Mouse (Mus musculus) MEL (cell line): ENCODE measurements around the gene Fhl3. TPM values are rescaled to one million over a fixed set of nuclear protein-coding genes. Genes with fewer than 3 reads are reported as not detected.

ENCODE experiments used
- DNase-seq: peaks from one replicate; pipeline ENCODE4 v3.0.0; 2011; ENCODE audit warnings: low read depth, low spot score
- H3K27ac ChIP-seq: 2 replicates; pipeline ENCODE4 v1.5.1; 2012; ENCODE audit warnings: low read depth, mild to moderate bottlenecking, control low read depth, low read length, moderate library complexity; ENCODE audit not compliant: control insufficient read depth
- H3K27me3 ChIP-seq, 2 experiments: fragments of 150-350 bp in 1 of 2; sonication (generic) in 1 of 2; 2 replicates each; pipeline ENCODE4 v1.6.1; 2012; ENCODE audit warnings: low read length in 2 of 2, mild to moderate bottlenecking in 2 of 2, improper control_type of control experiment in 1 of 2, moderate library complexity in 1 of 2; ENCODE audit not compliant: insufficient read depth in 2 of 2, control insufficient read depth in 1 of 2
- H3K36me3 ChIP-seq, 2 experiments: 2 replicates each; pipeline ENCODE4 v1.6.1; 2012 to 2014; ENCODE audit warnings: low read length in 2 of 2, improper control_type of control experiment in 1 of 2, inconsistent platforms in 1 of 2, mild to moderate bottlenecking in 1 of 2; ENCODE audit not compliant: insufficient read depth in 2 of 2, control insufficient read depth in 1 of 2
- H3K4me1 ChIP-seq, 2 experiments: fragments of 150-350 bp in 1 of 2; sonication (generic) in 1 of 2; 2 replicates each; pipeline ENCODE4 v1.6.1; 2012; ENCODE audit warnings: low read length in 2 of 2, improper control_type of control experiment in 1 of 2, mild to moderate bottlenecking in 1 of 2; ENCODE audit not compliant: insufficient read depth in 2 of 2, control insufficient read depth in 1 of 2
- H3K4me3 ChIP-seq, 2 experiments: fragments of 150-350 bp in 1 of 2; sonication (generic) in 1 of 2; 2 replicates each; pipeline ENCODE4 v1.5.1; 2012; ENCODE audit warnings: low read depth in 2 of 2, low read length in 2 of 2, mild to moderate bottlenecking in 2 of 2, moderate library complexity in 2 of 2, control low read depth in 1 of 2, improper control_type of control experiment in 1 of 2; ENCODE audit not compliant: control insufficient read depth in 1 of 2, insufficient read depth in 1 of 2
- H3K79me2 ChIP-seq: 2 replicates; pipeline ENCODE4 v1.6.1; 2012; ENCODE audit warnings: mild to moderate bottlenecking, low read length, moderate library complexity; ENCODE audit not compliant: control insufficient read depth, poor library complexity, insufficient read depth
- H3K9ac ChIP-seq: 2 replicates; pipeline ENCODE4 v1.6.1; 2012; ENCODE audit warnings: low read depth, mild to moderate bottlenecking, control low read depth, low read length, moderate library complexity; ENCODE audit not compliant: control insufficient read depth, poor library complexity, severe bottlenecking
- H3K9me3 ChIP-seq: fragments of 150-350 bp; sonication (generic); replicated peaks from 2 replicates; pipeline ENCODE4 v1.6.1; 2012; ENCODE audit warnings: mild to moderate bottlenecking, low read length, improper control_type of control experiment, moderate library complexity; ENCODE audit not compliant: insufficient read depth
- CHD2 ChIP-seq: IDR thresholded peaks from 2 replicates; pipeline ENCODE4 v1.6.1; 2011; ENCODE audit warnings: low read length, improper control_type of control experiment
- CTCF ChIP-seq, 3 experiments: IDR thresholded peaks in 2 of 3; conservative IDR thresholded peaks in 1 of 3; 2 replicates each; pipeline ENCODE4 v1.5.1; 2011 to 2012; ENCODE audit warnings: low read length in 3 of 3, low read depth in 2 of 3, mild to moderate bottlenecking in 2 of 3, improper control_type of control experiment in 1 of 3, inconsistent platforms in 1 of 3, mixed read lengths in 1 of 3, moderate library complexity in 1 of 3; ENCODE audit not compliant: control insufficient read depth in 1 of 3, insufficient read depth in 1 of 3, poor library complexity in 1 of 3, severe bottlenecking in 1 of 3
- E2F4 ChIP-seq: IDR thresholded peaks from 2 replicates; pipeline ENCODE4 v1.6.1; 2011; ENCODE audit warnings: low read depth, low read length, improper control_type of control experiment, borderline replicate concordance
- ELF1 ChIP-seq: IDR thresholded peaks from 2 replicates; pipeline ENCODE4 v1.6.1; 2014; ENCODE audit warnings: low read depth, mild to moderate bottlenecking, inconsistent platforms, low read length, improper control_type of control experiment, moderate library complexity
- EP300 ChIP-seq, 2 experiments: IDR thresholded peaks; 2 replicates each; pipeline ENCODE4 v1.6.1; 2011; ENCODE audit warnings: improper control_type of control experiment in 2 of 2, low read length in 2 of 2, low read depth in 1 of 2, mild to moderate bottlenecking in 1 of 2
- ETS1 ChIP-seq: IDR thresholded peaks from 2 replicates; pipeline ENCODE4 v1.6.1; 2012; ENCODE audit warnings: low read depth, mild to moderate bottlenecking, inconsistent platforms, low read length, improper control_type of control experiment, moderate library complexity
- GATA1 ChIP-seq: IDR thresholded peaks from 2 replicates; pipeline ENCODE4 v1.6.1; 2011; ENCODE audit warnings: low read depth, low read length, improper control_type of control experiment
- HCFC1 ChIP-seq: IDR thresholded peaks from 2 replicates; pipeline ENCODE4 v1.6.1; 2012; ENCODE audit warnings: low read depth, mild to moderate bottlenecking, inconsistent platforms, low read length, improper control_type of control experiment, moderate library complexity
- JUND ChIP-seq: IDR thresholded peaks from 2 replicates; pipeline ENCODE4 v1.6.1; 2011; ENCODE audit warnings: low read depth, mild to moderate bottlenecking, improper control_type of control experiment, low read length
- KAT2A ChIP-seq: conservative IDR thresholded peaks from 2 replicates; pipeline ENCODE4 v1.6.1; 2012; ENCODE audit warnings: low read depth, low read length, improper control_type of control experiment, inconsistent platforms
- MAFK ChIP-seq: IDR thresholded peaks from 2 replicates; pipeline ENCODE4 v1.6.1; 2011; ENCODE audit warnings: low read depth, mild to moderate bottlenecking, low read length, improper control_type of control experiment, borderline replicate concordance
- MAZ ChIP-seq: IDR thresholded peaks from 2 replicates; pipeline ENCODE4 v1.6.1; 2012; ENCODE audit warnings: low read depth, mild to moderate bottlenecking, inconsistent platforms, low read length, improper control_type of control experiment
- MXI1 ChIP-seq: IDR thresholded peaks from 2 replicates; pipeline ENCODE4 v1.6.1; 2011; ENCODE audit warnings: mild to moderate bottlenecking, low read depth, low read length, improper control_type of control experiment
- MYB ChIP-seq: IDR thresholded peaks from 2 replicates; pipeline ENCODE4 v1.6.1; 2011; ENCODE audit warnings: mild to moderate bottlenecking, low read depth, low read length, improper control_type of control experiment
- MYC ChIP-seq: IDR thresholded peaks from 2 replicates; pipeline ENCODE4 v1.6.1; 2011; ENCODE audit warnings: low read depth, mild to moderate bottlenecking, low read length, improper control_type of control experiment, moderate library complexity
- NELFE ChIP-seq: IDR thresholded peaks from 2 replicates; pipeline ENCODE4 v1.6.1; 2011; ENCODE audit warnings: low read depth, low read length, improper control_type of control experiment
- NRF1 ChIP-seq: IDR thresholded peaks from 2 replicates; pipeline ENCODE4 v1.6.1; 2014; ENCODE audit warnings: low read depth, mild to moderate bottlenecking, inconsistent platforms, low read length, improper control_type of control experiment, moderate library complexity; ENCODE audit not compliant: poor library complexity, insufficient read depth, severe bottlenecking
- POLR2A ChIP-seq, 2 experiments: IDR thresholded peaks; 2 replicates each; pipeline ENCODE4 v1.6.1; 2011 to 2012; ENCODE audit warnings: low read length in 2 of 2, mild to moderate bottlenecking in 2 of 2, control low read depth in 1 of 2, improper control_type of control experiment in 1 of 2, low read depth in 1 of 2, moderate library complexity in 1 of 2; ENCODE audit not compliant: control insufficient read depth in 1 of 2, insufficient read depth in 1 of 2, poor library complexity in 1 of 2
- POLR2AphosphoS2 ChIP-seq: IDR thresholded peaks from 2 replicates; pipeline ENCODE4 v1.6.1; 2011; ENCODE audit warnings: low read length, improper control_type of control experiment
- POLR2AphosphoS5 ChIP-seq: IDR thresholded peaks from 2 replicates; pipeline ENCODE4 v1.6.1; 2012; ENCODE audit warnings: low read depth, borderline replicate concordance, mild to moderate bottlenecking, inconsistent platforms, low read length, moderate library complexity, mixed read lengths
- RAD21 ChIP-seq: IDR thresholded peaks from 2 replicates; pipeline ENCODE4 v1.6.1; 2011; ENCODE audit warnings: mild to moderate bottlenecking, low read depth, low read length, improper control_type of control experiment
- RCOR1 ChIP-seq: IDR thresholded peaks from 2 replicates; pipeline ENCODE4 v1.6.1; 2012; ENCODE audit warnings: low read depth, mild to moderate bottlenecking, inconsistent platforms, low read length, improper control_type of control experiment
- SIN3A ChIP-seq: IDR thresholded peaks from 2 replicates; pipeline ENCODE4 v1.6.1; 2012; ENCODE audit warnings: low read length, improper control_type of control experiment, inconsistent platforms
- SMC3 ChIP-seq: IDR thresholded peaks from 2 replicates; pipeline ENCODE4 v1.6.1; 2011; ENCODE audit warnings: low read depth, low read length, improper control_type of control experiment
- TAL1 ChIP-seq: IDR thresholded peaks from 2 replicates; pipeline ENCODE4 v1.6.1; 2012; ENCODE audit warnings: mild to moderate bottlenecking, inconsistent platforms, low read length, moderate library complexity, mixed read lengths
- TCF12 ChIP-seq: IDR thresholded peaks from 2 replicates; pipeline ENCODE4 v1.6.1; 2014; ENCODE audit warnings: low read depth, mild to moderate bottlenecking, inconsistent platforms, low read length, improper control_type of control experiment, moderate library complexity
- UBTF ChIP-seq: IDR thresholded peaks from 2 replicates; pipeline ENCODE4 v1.6.1; 2012; ENCODE audit warnings: low read depth, mild to moderate bottlenecking, inconsistent platforms, low read length, improper control_type of control experiment, moderate library complexity, borderline replicate concordance; ENCODE audit not compliant: insufficient read depth
- USF1 ChIP-seq: IDR thresholded peaks from 2 replicates; pipeline ENCODE4 v1.6.1; 2014; ENCODE audit warnings: low read depth, mild to moderate bottlenecking, inconsistent platforms, low read length, improper control_type of control experiment, moderate library complexity
- USF2 ChIP-seq, 2 experiments: IDR thresholded peaks; 2 replicates each; pipeline ENCODE4 v1.6.1; 2011 to 2012; ENCODE audit warnings: improper control_type of control experiment in 2 of 2, low read length in 2 of 2, borderline replicate concordance in 1 of 2, inconsistent platforms in 1 of 2, low read depth in 1 of 2, mild to moderate bottlenecking in 1 of 2; ENCODE audit not compliant: insufficient read depth in 1 of 2
- ZMIZ1 ChIP-seq: IDR thresholded peaks from 2 replicates; pipeline ENCODE4 v1.6.1; 2012; ENCODE audit warnings: low read depth, mild to moderate bottlenecking, inconsistent platforms, low read length, improper control_type of control experiment, moderate library complexity
- ZNF384 ChIP-seq: IDR thresholded peaks from 2 replicates; pipeline ENCODE4 v1.6.1; 2012; ENCODE audit warnings: low read depth, mild to moderate bottlenecking, inconsistent platforms, low read length, improper control_type of control experiment
- polyA plus RNA-seq, 2 experiments: library from polyadenylated mRNA; stranded (reverse) in 1 of 2; unstranded in 1 of 2; fragments of >175 nt in 1 of 2; fragments of >200 nt in 1 of 2; gene quantifications; 2 replicates each; pipeline versions ENCODE4 v1.2.1 to v1.2.4; 2012; ENCODE audit warnings: low replicate concordance in 2 of 2, low read depth in 1 of 2; ENCODE audit not compliant: insufficient read length in 2 of 2, insufficient read depth in 1 of 2, missing spikeins in 1 of 2
- total RNA-seq: library from RNA; depleted of rRNA; stranded (reverse); fragments of 300-350 nt; gene quantifications from 2 replicates; pipeline ENCODE4 v1.2.3, GENCODE M21; 2012

The Fhl3 gene
- total and polyA plus RNA-seq, 3 experiments, result 5.6 to 13.8 TPM; not detected in 1

GRCm38 (mm10) chr4:124674334-124675032, 26.0 kb upstream of the Fhl3 start:
- Histone ChIP-seq H3K9ac (no peak overlapping the region), H3K79me2 (no peaks in the 10 kb centered on the region), H3K27ac (no peak overlapping the region), H3K36me3 (no peaks in the 10 kb centered on the region), H3K4me1 (no peaks in the 10 kb centered on the region), H3K27me3 (no peaks in the 10 kb centered on the region), H3K4me3 (no peak overlapping the region), H3K9me3 (no peaks in the 10 kb centered on the region)
- no peak for DNase-seq
- TF ChIP-seq NRF1 (no peak), POLR2AphosphoS5 (no peak), NELFE (no peak), SIN3A (no peak), ETS1 (no peak), GATA1 (no peak), MYB (no peak), MAZ (no peak), HCFC1 (no peak), ZMIZ1 (no peak), KAT2A (no peak)

- Histone ChIP-seq H3K4me3 (no peak overlapping the region), H3K4me1 (no peaks in the 10 kb centered on the region), H3K9ac (no peak overlapping the region), H3K36me3 (no peaks in the 10 kb centered on the region), H3K27me3 (no peaks in the 10 kb centered on the region), H3K79me2 (no peaks in the 10 kb centered on the region), H3K9me3 (no peaks in the 10 kb centered on the region), H3K27ac (no peak overlapping the region)
- peak; percentile 70 for DNase-seq
- TF ChIP-seq ELF1 (no peak), SMC3 (peak; percentile 83), USF1 (no peak), E2F4 (no peak), POLR2A (IDR thresholded peaks at IDR 0.05; ENCODE audit: control insufficient read depth in 1 of 2, insufficient read depth in 1 of 2, low read depth in 1 of 2, low read length in 2 of 2, poor library complexity in 1 of 2) (no peak), EP300 (IDR thresholded peaks at IDR 0.05; ENCODE audit: low read depth in 1 of 2, low read length in 2 of 2) (no peak), MAFK (no peak), RCOR1 (no peak), POLR2AphosphoS5 (no peak), ZNF384 (peak; percentile 98), KAT2A (no peak), TCF12 (no peak), CHD2 (no peak), NELFE (no peak), MYB (no peak), TAL1 (no peak), MAZ (no peak), CTCF (IDR thresholded peaks at IDR 0.05 in 2 of 3, conservative IDR thresholded peaks at IDR 0.05 in 1 of 3; ENCODE audit: control insufficient read depth in 1 of 3, insufficient read depth in 1 of 3, low read depth in 2 of 3, low read length in 3 of 3, poor library complexity in 1 of 3, severe bottlenecking in 1 of 3) (peak; percentile 68 to 91 (median 82)), RAD21 (peak; percentile 90), UBTF (no peak), MYC (no peak), SIN3A (no peak), USF2 (IDR thresholded peaks at IDR 0.05; ENCODE audit: borderline replicate concordance in 1 of 2, insufficient read depth in 1 of 2, low read depth in 1 of 2, low read length in 2 of 2) (no peak), ETS1 (no peak), POLR2AphosphoS2 (no peak), MXI1 (no peak), JUND (no peak)
These were observed 25.5 kb upstream of the Fhl3 start for GRCm38 (mm10) chr4:124675037-124675436.
